Mouse (Mus musculus): Measurements from ENCODE around the gene Pcca.

Pcca gene

DNA sequence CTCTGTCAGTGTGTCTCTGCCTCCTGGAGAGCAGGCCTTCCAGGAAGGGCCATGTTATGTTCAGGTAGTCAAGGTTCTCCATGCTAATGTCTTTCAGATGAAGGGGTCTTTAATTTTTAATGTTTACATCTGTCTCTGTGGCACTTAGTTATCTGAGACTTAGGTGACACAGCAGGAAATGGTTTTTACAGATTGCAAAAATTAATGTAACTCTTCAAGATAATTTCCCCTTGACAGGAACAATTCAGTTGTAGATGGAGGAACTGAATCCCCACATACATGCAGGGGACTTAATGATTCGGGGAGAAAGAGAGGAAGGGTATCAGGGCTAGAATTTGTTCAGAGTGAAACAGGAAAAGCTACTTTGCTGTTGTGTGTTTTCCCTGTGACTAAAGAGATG, 353.2 kb downstream of the Pcca start:
- DNase-seq (ENCODE audit: low spot score): no peak

DNA sequence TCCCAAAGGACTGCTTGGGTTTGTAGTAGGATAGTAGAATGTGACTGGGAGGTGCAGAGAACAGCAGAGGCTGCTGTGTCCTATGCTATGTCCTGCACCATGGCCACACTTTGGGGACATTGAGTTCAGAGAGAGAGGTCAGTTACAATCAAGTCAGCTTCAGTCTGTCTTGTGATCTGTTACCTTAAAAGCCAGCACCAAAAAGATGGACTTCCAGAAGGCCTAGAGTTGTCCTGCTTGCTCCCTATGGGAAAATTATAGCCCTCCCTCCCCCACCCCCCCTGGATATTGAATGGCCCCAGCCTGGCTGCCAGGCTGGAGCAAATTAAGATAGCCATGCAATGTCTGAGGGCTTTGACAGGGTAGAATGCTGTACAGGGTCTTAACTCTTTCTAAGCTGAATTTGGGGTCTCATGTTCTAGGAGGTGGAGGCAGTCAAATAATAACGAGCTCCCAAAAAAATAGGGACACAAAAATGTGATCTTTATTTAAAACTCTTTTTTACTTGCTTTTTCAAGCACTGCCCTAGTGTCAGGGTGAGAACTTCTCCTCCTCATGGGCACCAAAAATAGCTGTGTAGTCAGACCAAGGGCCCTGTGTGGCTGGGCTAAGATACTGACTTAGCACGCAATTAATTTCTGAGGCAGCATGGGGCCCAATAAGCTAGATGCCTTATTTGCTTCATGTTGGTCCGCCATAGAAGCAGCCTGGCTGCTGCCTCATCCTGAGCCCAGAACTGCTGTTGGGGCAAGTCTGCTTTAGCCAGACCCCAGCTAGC, 353.8 kb downstream of the Pcca start:
- DNase-seq (ENCODE audit: low spot score): no peak

DNA sequence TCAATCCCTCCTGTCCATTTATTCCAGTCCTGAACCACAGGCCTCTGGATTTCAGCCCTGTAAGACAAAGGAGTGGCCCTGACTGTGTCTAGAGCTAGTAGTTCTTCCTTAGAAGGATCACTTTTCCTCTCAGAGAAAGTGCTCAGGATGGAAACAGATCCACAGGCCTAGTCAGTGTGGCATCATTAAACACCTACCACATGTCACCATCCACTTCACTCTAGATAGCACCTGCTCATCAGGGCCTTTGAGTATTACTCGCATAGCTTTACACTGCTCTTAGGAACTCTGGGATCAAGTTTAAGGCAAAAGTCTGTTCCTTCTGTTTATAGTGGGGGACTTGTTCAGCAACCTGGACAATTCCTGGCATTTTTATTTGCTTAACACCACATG, 354.4 kb downstream of the Pcca start:
- no peak for DNase-seq (ENCODE audit: low spot score)

DNA sequence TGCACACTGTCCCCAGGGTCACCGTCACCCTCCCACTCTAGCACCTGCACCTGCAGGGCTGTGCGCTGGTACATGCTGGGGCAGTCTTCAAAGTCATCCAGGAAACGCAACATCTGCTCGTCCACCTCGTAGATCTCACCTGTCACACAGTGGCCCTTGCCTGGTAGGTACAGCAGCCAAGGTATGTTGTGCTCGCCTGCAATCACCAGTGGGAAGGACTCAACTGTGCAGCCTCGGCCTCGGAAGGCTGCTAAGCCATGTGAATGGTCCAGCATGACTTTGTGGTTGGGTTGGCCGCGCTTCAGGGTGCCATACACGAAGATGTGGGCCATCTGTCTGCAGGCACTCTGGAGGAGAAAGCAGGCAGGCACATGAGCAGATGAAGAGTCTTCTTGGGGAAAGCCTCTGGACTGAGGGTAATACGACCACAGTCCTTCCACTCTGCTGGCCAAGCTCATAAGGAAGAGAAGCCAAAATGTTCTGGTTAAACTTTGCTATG, 357.4 kb downstream of the Pcca start:
- no peak for DNase-seq (ENCODE audit: low spot score)

DNA sequence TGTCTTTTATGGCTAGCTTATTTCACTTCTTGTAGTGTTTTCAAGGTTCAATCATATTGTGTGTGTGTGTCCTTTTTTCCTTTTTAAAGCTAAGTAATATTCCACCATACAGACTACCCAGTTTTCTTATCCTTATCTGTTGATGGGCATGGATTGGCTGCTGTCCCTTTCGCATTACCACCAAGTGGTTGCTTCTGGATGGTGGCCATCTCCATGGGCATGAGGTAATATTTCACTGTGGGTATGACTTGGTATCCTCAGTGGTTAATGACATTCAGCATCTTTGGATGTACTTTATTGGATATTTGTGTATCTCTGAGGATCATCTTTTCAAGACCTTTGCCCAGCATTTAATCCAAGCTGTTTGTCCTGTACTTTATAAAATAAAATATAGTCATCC, 362.0 kb downstream of the Pcca start:
- DNase-seq (ENCODE audit: low spot score): no peak

DNA sequence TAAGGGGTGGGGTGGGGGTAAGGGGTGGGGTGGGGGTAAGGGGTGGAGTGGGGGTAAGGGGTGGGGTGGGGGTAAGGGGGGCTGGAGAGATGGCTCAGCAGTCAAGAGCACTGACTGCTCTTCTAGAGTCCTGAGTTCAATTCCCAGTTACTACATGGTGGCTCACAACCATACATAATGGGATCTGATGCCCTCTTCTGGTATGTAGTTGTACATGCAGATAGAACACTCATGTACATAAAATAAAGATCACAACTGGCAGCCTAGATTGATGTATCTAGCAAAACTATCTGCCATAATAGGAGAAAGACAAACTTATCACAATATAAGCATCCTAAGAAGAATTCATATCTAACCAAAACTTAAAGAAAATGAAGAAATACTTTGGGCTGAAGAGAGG, 364.4 kb downstream of the Pcca start:
- DNase-seq (ENCODE audit: low spot score): no peak

DNA sequence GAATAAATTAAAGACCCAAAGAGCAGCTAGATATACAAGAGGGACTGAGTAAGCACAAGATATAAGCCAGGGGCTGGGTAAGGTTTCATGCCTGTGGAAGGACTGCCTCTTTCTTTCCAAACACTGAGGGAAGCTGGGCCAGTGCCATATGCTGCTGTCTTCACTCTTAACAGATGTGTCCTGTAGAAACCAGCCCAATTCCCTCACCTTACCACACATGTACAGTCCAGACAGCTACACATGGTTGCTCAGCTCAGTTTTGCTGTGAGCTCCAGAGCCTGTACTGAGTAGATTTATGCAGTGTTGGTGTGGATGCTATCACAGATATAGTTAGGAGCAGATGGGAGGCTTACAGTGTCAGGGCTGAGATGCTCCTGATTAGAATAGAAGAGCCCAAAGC, 366.6 kb downstream of the Pcca start:
- no peak for DNase-seq (ENCODE audit: low spot score)

DNA sequence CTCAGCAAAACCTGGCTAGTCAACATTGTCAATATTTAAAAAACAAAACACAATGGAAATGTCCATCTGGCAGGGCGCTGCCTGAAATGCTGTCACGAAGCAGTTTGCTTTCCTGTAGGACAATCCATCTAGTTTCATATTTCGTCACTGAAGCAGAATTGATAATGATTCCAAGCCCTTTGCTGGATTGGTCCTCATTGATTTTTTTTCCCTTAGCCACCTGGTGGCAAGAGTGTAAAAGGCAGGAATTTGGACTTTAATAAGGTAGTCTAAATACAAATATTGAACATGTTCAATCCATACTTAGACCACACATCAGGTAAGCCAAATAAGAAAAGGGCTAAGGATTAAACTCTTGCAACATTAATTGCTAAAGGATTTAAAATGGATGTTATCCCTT, 367.1 kb downstream of the Pcca start:
- DNase-seq (ENCODE audit: low spot score): no peak

DNA sequence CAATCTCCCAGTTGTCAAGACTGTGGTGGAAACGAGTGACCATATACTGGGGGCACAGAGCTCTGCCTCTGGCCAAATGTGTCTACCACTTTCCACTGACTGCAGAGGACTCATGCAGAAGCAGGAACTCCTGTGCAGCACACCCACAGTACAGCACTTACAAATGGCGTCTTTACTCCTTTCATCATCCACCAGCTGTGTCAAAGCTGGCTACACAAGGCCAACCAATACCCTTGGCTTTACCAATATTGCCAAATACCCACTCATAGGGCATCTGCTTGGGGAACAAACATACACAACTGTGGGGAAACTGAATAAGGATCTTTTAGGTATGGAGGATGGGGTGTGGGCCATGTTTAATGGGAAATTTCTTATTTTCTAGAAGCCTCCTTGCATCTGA, 367.6 kb downstream of the Pcca start:
- no peak for DNase-seq (ENCODE audit: low spot score)

DNA sequence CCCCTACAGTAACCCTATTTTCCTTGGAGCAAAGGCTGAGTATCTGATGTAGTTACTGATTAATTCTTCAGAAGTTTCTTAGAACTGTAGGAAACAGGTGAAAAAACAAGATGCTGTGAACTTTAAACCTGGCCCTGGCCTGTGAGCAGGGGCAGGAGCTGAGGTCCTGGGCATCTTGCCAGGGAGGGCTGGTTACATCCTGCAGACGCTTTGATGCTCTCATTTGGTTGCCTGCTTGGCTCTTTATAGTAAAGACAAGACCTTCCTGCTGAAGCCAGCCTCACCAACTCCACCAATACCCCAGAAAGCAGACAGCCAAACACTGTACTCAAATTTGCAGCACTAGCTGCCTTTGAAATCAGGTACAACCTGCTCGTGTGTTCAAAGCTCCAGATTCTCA, 368.0 kb downstream of the Pcca start:
- DNase-seq (ENCODE audit: low spot score): no peak

DNA sequence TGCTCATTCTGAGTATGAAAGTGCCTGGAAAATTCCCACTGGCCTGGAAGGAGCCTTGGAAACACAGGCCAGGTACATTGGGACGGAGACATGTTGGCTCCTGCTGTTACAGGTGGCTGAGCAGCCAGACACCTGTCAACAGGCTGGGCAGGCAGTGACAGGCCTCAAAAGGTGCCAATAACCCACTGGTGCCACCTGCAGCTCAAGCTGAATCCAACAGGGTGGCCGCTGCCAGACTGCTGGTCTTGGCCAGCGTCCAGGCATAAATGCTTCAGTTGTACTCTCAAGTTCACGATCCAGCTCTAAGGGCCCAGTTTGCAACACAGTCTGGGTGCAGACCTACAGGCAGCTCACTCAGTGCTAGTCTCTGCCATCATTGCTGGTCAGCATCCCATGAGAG, 368.8 kb downstream of the Pcca start:
- DNase-seq (ENCODE audit: low spot score): peak; percentile 23

DNA sequence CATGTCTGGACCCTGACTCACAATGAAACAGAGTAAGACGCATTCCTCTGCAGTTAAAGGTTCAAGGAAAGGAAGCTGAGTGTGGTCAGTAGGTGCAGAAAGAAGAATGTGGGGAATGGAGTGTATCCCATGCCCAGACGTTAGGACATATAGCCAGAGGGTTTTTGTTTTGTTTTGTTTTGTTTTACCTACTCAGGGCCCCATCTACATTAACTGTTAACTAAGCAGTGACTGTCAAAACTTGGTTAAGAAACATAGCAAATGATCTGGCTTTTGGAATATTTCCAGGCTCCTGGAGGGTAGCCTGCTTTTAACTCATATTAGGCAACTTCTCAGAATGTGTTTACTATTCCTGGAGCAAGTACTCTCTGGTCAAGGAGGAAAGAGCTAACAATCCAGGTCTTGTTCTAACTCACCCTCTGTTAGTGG, 369.8 kb downstream of the Pcca start:
- no peak for DNase-seq (ENCODE audit: low spot score)

DNA sequence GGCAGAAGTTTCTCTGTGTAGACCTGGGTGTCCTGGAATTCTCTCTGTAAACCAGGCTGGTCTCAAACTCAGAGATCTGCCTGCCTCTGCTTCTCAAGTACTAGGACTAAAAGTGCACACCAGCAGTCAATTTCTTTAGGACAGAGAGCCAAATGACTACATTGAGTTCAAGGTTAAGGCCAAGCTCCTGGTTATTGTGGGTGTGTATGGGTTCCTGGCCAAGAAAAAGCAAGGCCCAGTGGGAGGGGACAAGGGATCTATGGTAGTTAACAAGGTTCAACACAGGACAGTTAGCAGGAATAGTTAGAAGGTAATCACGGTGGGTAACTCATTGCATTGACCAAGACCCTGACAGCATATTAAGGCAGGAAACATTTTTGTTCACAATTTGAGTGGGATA, 370.9 kb downstream of the Pcca start:
- no peak for DNase-seq (ENCODE audit: low spot score)

DNA sequence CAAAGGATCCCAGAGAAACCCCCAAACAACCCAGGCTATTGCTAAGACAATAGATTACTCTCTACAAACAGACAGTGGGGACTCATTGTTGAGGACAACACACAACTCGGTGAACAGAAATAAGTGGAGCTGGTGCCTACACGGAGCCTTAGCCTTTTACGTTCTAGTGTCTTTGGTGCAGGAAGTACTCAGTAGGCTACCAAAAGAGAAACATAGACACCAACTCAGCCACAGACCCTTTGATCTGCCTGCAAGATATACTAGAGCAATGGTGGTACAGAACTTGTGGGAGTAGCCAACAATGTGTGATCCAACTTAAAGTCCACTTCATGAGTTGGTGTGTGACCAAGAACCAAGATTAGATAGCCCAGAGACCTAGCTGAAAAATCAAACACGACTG, 374.0 kb downstream of the Pcca start:
- no peak for DNase-seq (ENCODE audit: low spot score)

DNA sequence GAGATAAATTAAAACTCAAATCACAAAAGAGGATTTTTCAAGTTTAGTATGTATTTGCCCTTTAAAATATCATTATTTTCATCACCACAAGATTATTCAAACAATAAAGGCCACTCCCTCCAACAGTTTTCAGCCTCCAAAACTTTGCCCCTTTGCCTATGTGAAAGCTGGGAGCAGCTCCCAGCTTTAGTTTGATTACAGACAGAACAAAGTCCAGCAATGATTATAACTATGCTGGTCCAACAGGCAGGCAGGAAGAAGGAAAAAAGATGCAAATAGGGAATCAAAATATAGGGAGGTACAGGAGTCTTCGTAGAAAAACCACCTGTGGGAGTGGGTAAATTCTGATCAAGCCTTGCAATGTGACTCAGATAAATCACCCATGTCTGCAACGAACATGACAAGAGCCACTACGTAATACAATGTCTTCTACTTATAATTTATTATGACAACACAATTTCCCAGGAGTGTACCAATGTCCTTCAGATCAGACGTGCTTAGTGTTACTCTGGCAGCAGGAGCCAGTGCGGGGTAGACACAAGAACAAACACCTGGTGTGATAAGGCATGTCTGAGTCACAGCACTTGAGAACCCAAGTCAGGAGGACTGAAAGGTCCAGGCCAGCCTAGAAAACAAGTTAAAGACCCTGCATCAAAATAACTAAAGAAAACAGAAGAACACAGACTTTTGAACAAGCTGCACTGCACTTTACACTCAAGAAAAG, 375.4 kb downstream of the Pcca start:
- DNase-seq (ENCODE audit: low spot score): no peak

DNA sequence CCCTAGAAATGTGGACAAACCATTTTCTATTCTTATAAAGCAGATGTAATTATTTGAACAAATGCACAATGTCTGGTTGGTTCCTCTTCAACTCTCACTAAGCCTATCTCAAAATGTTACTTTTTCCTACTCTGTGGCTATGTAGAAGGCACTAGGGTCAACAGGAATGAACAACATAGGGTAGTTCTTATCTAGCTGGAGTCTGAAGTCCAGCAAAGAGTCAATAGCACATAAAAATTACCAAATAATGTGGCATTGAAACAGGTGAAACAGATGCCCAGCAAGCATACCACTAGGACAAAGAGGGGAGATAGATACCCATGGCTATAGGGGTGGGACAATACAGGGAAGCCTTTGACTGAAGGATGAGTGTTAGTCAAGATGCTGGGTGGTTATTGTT, 377.1 kb downstream of the Pcca start:
- DNase-seq (ENCODE audit: low spot score): no peak

DNA sequence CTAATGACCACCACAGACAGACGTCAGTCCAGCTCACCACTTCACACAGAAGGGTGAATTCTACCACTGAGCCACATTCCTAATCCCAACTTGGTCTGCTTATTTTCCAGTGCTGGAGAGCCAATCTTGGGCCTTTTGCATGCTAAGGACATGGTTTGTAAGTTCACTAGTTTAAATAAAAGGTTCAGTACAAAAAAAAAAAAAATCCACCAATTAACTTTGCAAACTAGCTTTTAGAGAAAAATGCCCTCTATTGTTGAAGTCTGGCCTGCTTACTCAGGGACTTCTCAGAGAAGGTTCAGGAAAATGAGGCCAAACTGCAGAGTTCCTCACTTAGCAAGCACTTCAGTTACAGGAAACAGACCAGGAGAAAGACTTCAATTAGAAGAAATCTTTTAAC, 378.0 kb downstream of the Pcca start:
- no peak for DNase-seq (ENCODE audit: low spot score)

DNA sequence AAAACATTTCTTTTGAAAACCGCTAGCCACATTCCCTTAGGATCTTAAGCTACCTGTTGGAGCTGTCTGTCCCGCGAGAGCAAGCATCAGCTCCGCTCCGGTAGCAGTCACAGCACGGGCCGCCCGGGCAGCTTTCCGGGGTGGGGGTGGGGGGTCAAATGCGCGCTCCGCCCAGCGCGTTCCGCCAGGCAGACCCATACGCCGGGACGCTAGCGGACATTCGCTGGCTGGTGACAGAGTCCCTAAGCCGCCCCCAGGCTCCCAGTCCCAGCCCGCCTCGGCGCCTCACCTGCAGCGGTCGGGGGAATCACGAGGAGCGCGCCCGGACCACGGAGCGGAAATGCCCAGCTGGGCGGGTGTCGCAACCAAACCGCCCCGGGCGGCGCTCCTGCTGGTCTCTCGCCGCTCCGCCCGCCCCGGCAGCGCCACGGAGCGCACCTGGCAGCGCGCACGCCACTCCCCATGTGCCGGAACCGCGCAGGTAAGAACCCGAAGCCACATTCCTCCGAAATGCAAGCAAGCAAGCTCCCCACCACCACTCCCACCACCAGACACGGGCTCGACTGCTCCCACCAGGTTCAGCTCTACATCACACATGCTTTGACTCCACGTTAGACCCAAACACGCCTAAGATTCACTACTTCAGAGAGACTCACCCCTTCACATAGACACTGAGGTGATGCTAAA, 378.8 kb downstream of the Pcca start:
- DNase-seq (ENCODE audit: low spot score): peak; percentile 33

DNA sequence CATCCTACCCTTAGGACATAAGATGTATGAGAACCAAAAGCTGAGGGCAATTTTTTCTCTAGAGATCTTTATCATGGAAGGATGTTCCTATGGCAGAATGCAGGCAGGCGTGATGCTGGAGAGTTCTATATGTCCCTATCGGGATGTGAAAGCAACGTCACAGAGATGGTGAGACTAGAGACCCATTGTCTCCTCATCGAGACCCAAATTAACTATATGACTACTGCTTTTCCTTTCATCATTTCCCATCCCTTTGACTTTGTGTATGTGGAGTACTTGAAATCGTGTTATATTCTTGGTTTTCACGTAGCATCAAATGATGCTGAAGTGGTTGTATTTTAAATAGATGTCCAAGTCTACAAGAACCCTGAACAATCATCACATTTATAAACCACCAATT, 379.5 kb downstream of the Pcca start, which contains the start of gene Ggact:
Gene Ggact, minus strand, starts transcription at position 101 of the 400 bp plus-strand sequence.
- DNase-seq (ENCODE audit: low spot score): no peak

DNA sequence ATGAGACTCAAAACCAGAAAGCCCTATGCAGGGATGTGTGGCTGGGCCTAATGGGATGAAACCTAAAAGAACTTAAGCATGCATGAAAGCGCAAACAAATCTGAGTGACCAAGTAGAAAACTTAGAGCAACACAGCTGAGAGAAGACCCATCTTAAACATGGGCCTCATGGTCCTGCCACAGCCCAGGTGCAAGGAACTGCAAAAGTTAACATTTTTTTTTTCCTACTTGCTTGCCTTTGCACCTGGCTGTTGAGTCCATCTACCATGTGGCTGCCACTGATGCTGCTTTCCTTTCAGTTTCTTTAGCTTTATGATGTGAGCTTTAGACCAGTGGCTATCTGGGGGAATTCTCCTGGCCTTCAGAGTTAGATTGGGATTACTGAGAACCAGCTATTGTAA, 383.6 kb downstream of the Pcca start:
- no peak for DNase-seq (ENCODE audit: low spot score)

DNA sequence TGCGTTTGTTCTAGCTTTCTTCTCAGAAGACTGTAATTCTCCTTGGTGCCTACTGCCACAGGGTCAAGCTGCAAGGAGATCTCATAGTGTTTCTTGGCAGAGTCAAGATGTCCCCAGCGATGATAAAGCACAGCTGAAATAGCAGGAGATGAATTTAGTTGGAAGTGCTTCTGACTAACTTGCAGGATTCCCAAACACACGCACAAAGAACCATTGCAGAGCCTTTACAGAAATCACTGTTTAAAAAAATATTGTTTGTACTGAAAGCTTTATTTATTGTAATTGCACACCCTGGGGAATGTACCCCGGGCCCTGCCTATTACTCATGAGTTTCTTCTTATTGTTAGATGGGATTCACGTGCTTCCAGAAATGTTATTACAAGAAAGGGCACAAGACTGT, 385.9 kb downstream of the Pcca start:
- DNase-seq (ENCODE audit: low spot score): no peak

DNA sequence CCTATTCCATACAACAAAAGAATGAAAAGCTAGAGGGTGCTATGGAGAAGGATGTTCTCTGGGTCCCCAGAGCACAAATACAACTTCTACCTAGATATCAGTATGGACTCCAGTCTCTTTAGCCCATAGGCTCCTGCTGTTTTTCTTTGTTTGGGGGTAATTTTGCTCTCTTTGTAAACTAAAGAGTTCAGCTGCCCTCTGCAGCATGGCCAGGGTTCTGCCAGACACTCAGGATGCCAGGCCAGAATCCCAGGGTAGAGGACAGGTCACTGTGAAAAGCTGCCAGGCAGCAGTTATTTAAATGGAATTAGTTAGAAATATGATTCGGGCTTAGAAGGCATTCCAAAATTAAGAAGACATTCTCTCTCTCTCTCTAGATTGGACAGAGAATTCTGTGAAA, 402.3 kb downstream of the Pcca start:
- DNase-seq (ENCODE audit: low spot score): no peak

Measured in ovary, adult 18-20 months (tissue).